In the genomic region with DNA sequence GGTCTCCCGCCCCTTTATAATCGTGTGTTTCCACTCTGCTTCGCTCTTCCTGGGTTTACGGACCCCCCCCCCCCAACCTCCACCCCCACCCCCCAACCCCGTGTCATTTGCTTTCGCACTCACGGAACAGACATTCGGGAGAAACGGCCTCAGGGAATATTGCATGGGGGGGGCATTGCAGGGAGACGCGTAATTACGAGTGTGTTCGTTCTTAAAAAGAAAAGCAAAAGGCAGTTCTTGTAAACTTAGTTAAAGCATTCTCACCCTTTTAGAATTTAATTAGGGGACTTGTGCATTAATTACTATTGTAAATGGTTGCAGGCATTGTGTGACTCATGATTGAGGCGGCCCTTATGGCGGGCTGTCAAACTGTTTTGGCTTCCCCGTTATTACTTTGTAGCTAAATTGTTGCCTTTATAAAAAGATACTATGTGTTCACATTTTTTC, we compare ENCODE assay signal across 8 mouse cellular contexts. TPM values are rescaled to one million over a fixed set of nuclear protein-coding genes. Genes with fewer than 3 reads are reported as not detected.
A peak's percentile ranks its signal among the peaks of the same experiment; 100 is the strongest.
DNase-seq lines count a peak whose midpoint lies in the region; ATAC-seq and TF ChIP-seq lines count a peak whose summit lies in the region.

No protein-coding gene starts in this region.

- ATAC-seq in midbrain, embryonic 13.5 days, result 0 out of 2 replicates have a peak, but pooled peaks have one; percentile 17

- peak overlapping the region; percentile 98 for H3K4me3 ChIP-seq in testis, adult 2 months (ENCODE audit: control insufficient read depth, low read depth, low read length)
- peak overlapping the region; percentile 97 for H3K4me3 ChIP-seq in midbrain, embryonic 13.5 days (replicated peaks)

- no peaks in the 10 kb centered on the region; the same call in 1 of the 2 replicates for H3K4me1 ChIP-seq in testis, adult 2 months (ENCODE audit: control insufficient read depth, insufficient read depth, low read length)
- H3K4me1 ChIP-seq in midbrain, embryonic 13.5 days (replicated peaks), result peaks cover 42% of the 10 kb centered on the region

- peak overlapping the region; percentile 63 for H3K4me2 ChIP-seq in midbrain, embryonic 13.5 days (replicated peaks)

- peak; percentile 39 for DNase-seq in adrenal gland, postnatal 14 days
- no peak for DNase-seq in adrenal gland, adult 8-10 months
- DNase-seq in testis, postnatal 10 days (ENCODE audit: low spot score), result no peak
- peak; percentile 9 for DNase-seq in forelimb bud, embryonic 11.5 days (ENCODE audit: low read depth, low spot score)
- DNase-seq in kidney, postnatal 14 days, result peak; percentile 51
- DNase-seq in spleen, adult 18-20 months, result no peak

- H3K27ac ChIP-seq in testis, adult 2 months (ENCODE audit: control insufficient read depth, insufficient read depth, low read depth, low read length), result peak overlapping the region; percentile 83
- peak overlapping the region; percentile 98 for H3K27ac ChIP-seq in midbrain, embryonic 13.5 days

- H3K9ac ChIP-seq in midbrain, embryonic 13.5 days (replicated peaks), result peak overlapping the region; percentile 97

- no peak for TF ChIP-seq CTCF in testis, adult 2 months (IDR thresholded peaks at IDR 0.05; ENCODE audit: control insufficient read depth, insufficient read depth, insufficient replicate concordance, low read depth, low read length)

- under 1% methylated on average over 16 of the region's 16 CpGs for WGBS in midbrain, embryonic 13.5 days

- no peak for TF ChIP-seq POLR2A in testis, adult 2 months (IDR thresholded peaks at IDR 0.05; ENCODE audit: control insufficient read depth, low read depth, low read length)

- H3K36me3 ChIP-seq in testis, adult 2 months (ENCODE audit: control insufficient read depth, insufficient read depth, low read length), result no peaks in the 10 kb centered on the region
- H3K36me3 ChIP-seq in midbrain, embryonic 13.5 days, result peaks cover 11% of the 10 kb centered on the region

- H3K27me3 ChIP-seq in testis, adult 2 months (ENCODE audit: control insufficient read depth, insufficient read depth, low read length), result no peaks in the 10 kb centered on the region
- H3K27me3 ChIP-seq in midbrain, embryonic 13.5 days, result no peaks in the 10 kb centered on the region

- no peaks in the 10 kb centered on the region for H3K9me3 ChIP-seq in midbrain, embryonic 13.5 days

RNA-seq across cellular contexts. Expression of a gene that starts 1.1 kb away (rescaled TPM):
- total RNA-seq in adrenal gland, postnatal 14 days (2021), result 57.5 and 68.3 TPM in 2 replicates
- total RNA-seq in adrenal gland, adult 8-10 months (2022), result 100 to 1,000 TPM in 1 of 4 experiments, 10 to 100 TPM in 3; 43.4 to 113 (median 59.0) TPM
- polyA plus RNA-seq in testis, adult 2 months (2012; rRNA removed), result 11.1 and 12.9 TPM in 2 replicates
- polyA plus RNA-seq in midbrain, embryonic 13.5 days (2015; fragmentation: Nextera tagmentation; extraction: Ambion mirVana), result 57.0 and 62.1 TPM in 2 replicates

Comparison
In these comparisons a context has a peak if more than half of its experiments do, and no peak if none do; other contexts are left out.
1. DNase-seq: peak in adrenal gland, postnatal 14 days (single experiment), forelimb bud, embryonic 11.5 days (single experiment) and kidney, postnatal 14 days (single experiment); none in adrenal gland, adult 8-10 months (single experiment), testis, postnatal 10 days (single experiment) and spleen, adult 18-20 months (0 of 2).